Mouse (Mus musculus): ENCODE results near the gene 1110017D15Rik. TPM values are rescaled to one million over a fixed set of nuclear protein-coding genes. Genes with fewer than 3 reads are reported as not detected.
A peak's percentile ranks its signal among the peaks of the same experiment; 100 is the strongest.

The 1110017D15Rik gene
- total and polyA plus RNA-seq, 3 experiments, result 3.2 TPM; not detected in 2

DNA sequence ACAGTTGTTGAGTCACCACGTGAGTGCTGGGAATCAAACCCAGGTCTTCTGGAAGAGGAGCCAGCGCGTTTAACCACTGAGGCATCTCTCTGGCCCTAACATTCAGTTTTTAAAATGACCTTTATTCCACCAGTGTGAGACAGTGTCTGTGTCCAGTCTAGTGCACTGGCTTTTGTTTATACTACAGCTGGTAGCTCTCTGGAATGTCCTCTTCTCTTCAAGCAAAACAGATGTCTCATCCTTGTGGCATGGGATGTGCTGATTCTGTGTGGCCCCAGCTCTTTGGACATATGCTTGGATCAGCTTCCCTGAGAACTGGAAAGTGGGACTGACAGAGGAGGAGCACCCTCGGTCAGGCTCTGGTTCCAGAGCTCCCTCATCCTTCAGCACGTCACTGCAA, 17.7 kb upstream of the 1110017D15Rik start:
- H3K4me3 ChIP-seq, result no peak overlapping the region
- TF ChIP-seq POLR2A (IDR thresholded peaks at IDR 0.05; ENCODE audit: insufficient read depth, low read depth, low read length), result no peak
- TF ChIP-seq CTCF (IDR thresholded peaks at IDR 0.05), result no peak
- no peak for TF ChIP-seq EP300 (IDR thresholded peaks at IDR 0.05; ENCODE audit: insufficient read depth, low read depth, low read length)
- peaks cover 2% of the 10 kb centered on the region; the same call in 1 of the 2 replicates for H3K79me2 ChIP-seq (replicated peaks; ENCODE audit: control insufficient read depth, insufficient read depth, low read length)
- no peak overlapping the region for H3K27ac ChIP-seq
- H3K27me3 ChIP-seq (ENCODE audit: control insufficient read depth, insufficient read depth, low read length), result no peaks in the 10 kb centered on the region
- no peaks in the 10 kb centered on the region; the same call in 1 of the 2 replicates for H3K4me1 ChIP-seq (ENCODE audit: control insufficient read depth, insufficient read depth, low read length)
- intact Hi-C loops (cut with DNase I), result no loop called here
- DNase-seq, result no peak
- 82% methylated on average over 5 of the region's 5 CpGs for WGBS
- no peak overlapping the region for H3K9ac ChIP-seq (ENCODE audit: low read depth, low read length)
- H3K36me3 ChIP-seq (ENCODE audit: control insufficient read depth, insufficient read depth, low read length), result no peaks in the 10 kb centered on the region

DNA sequence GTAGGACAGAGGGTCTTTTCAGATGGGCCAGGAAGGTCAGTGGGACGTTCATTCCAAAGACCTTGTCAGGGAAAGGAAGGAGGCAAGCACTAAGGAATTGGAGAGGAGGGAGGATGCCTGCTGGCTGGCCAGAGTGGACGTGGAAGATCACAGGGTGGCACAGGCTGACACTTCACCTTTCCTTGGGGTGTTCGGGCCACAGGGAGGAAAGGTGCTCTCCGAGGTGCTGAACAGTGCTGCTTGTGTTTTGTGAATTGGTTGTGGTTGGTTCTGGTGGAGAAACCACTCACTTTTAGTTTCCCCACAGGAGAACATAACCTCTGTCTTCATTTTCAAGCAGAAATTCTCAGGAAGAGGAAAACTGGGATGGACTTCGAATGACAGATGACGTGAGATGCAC, 15.3 kb upstream of the 1110017D15Rik start:
- no peak overlapping the region for H3K27ac ChIP-seq
- no peak overlapping the region for H3K9ac ChIP-seq (ENCODE audit: low read depth, low read length)
- no peak for DNase-seq
- peaks cover 5% of the 10 kb centered on the region for H3K4me1 ChIP-seq (ENCODE audit: control insufficient read depth, insufficient read depth, low read length)
- intact Hi-C loops (cut with DNase I), result no loop called here
- TF ChIP-seq EP300 (IDR thresholded peaks at IDR 0.05; ENCODE audit: insufficient read depth, low read depth, low read length), result no peak
- no peak for TF ChIP-seq CTCF (IDR thresholded peaks at IDR 0.05)
- no peak for TF ChIP-seq POLR2A (IDR thresholded peaks at IDR 0.05; ENCODE audit: insufficient read depth, low read depth, low read length)
- H3K4me3 ChIP-seq, result no peak overlapping the region
- WGBS, result 36% methylated on average over 6 of the region's 6 CpGs
- no peaks in the 10 kb centered on the region for H3K36me3 ChIP-seq (ENCODE audit: control insufficient read depth, insufficient read depth, low read length)
- peaks cover 2% of the 10 kb centered on the region; the same call in 1 of the 2 replicates for H3K79me2 ChIP-seq (replicated peaks; ENCODE audit: control insufficient read depth, insufficient read depth, low read length)
- no peaks in the 10 kb centered on the region for H3K27me3 ChIP-seq (ENCODE audit: control insufficient read depth, insufficient read depth, low read length)

DNA sequence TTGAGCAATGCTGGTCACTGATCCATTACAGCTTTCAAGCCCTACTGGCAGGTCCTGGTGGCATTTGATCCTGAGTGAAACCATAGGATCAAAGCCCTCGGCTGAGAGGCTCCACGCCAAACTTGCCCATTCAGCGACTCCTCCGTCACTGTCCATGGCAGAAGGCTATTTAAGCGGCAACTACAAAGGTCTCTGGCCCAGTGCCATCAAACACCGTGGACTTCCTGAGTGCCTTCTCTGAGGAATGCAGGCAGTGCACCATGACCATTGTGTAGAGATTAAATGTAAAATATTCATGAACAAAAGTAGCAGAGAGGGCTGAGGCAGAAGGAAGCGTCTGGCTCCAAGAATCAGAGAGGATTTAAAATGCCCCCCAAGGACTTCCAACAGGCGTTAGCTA, 10.9 kb upstream of the 1110017D15Rik start:
- Histone ChIP-seq H3K36me3 (ENCODE audit: control insufficient read depth, insufficient read depth, low read length) (no peaks in the 10 kb centered on the region), H3K4me3 (no peak overlapping the region)
- DNase-seq, result peak in 1 of 2 experiments; percentile 16

DNA sequence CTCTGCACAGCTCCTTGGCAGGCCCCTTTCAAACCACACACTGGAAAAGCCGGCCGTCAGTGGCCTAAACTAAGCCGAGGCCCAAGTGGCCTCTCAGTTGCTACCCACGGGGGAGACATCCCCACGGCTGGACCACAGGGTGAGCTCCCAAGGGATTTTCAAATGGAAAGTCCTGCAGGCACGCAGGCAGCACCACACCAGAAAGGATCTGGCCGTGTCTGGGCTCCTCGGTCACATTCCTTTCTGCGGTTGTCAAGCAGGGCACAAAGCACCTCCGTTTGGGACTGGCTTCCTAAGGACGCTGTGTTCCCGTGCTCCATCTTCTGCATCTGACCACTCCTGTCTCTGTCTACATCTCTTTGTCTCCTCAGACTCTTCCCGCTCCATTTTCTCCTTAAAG, 9.9 kb upstream of the 1110017D15Rik start:
- 68% methylated on average over 13 of the region's 13 CpGs for WGBS
- Histone ChIP-seq H3K36me3 (ENCODE audit: control insufficient read depth, insufficient read depth, low read length) (no peaks in the 10 kb centered on the region), H3K79me2 (replicated peaks; ENCODE audit: control insufficient read depth, insufficient read depth, low read length) (no peaks in the 10 kb centered on the region), H3K27ac (no peak overlapping the region), H3K27me3 (ENCODE audit: control insufficient read depth, insufficient read depth, low read length) (no peaks in the 10 kb centered on the region), H3K4me3 (no peak overlapping the region), H3K4me1 (ENCODE audit: control insufficient read depth, insufficient read depth, low read length) (peaks cover 5% of the 10 kb centered on the region), H3K9ac (ENCODE audit: low read depth, low read length) (no peak overlapping the region)
- DNase-seq, result no peak
- intact Hi-C loops (cut with DNase I), result no loop called here
- TF ChIP-seq EP300 (IDR thresholded peaks at IDR 0.05; ENCODE audit: insufficient read depth, low read depth, low read length), result no peak
- no peak for TF ChIP-seq CTCF (IDR thresholded peaks at IDR 0.05)

More for the DNA sequence above, 10.9 kb upstream of the 1110017D15Rik start:
- Histone ChIP-seq H3K4me1 (ENCODE audit: control insufficient read depth, insufficient read depth, low read length) (peaks cover 5% of the 10 kb centered on the region), H3K9ac (ENCODE audit: low read depth, low read length) (no peak overlapping the region), H3K27ac (no peak overlapping the region), H3K27me3 (ENCODE audit: control insufficient read depth, insufficient read depth, low read length) (no peaks in the 10 kb centered on the region), H3K79me2 (replicated peaks; ENCODE audit: control insufficient read depth, insufficient read depth, low read length) (no peaks in the 10 kb centered on the region)
- 29% methylated on average over 8 of the region's 8 CpGs for WGBS
- TF ChIP-seq EP300 (IDR thresholded peaks at IDR 0.05; ENCODE audit: insufficient read depth, low read depth, low read length) (no peak), POLR2A (IDR thresholded peaks at IDR 0.05; ENCODE audit: insufficient read depth, low read depth, low read length) (no peak)
- intact Hi-C loops (cut with DNase I), result no loop called here

DNA sequence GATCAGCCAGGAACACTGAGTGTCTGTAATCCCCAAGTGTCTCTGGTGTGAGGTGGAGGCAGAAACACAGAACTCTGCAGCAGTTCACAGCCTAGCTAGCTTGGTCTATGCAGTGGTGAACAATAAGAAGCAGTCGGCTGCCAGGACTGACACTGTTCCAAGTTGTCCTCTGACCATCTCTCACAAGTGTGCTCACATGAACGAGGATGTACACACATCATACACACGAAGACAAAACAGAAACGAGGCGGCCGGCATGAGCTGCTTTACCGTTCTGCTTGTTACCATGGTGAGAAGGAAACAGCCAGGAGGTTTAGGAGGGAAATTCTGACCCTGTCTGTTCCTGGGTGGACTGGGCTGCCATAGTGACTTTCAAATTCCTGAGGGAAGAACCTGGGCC, 9.4 kb upstream of the 1110017D15Rik start:
- H3K4me3 ChIP-seq, result no peak overlapping the region
- peaks cover 5% of the 10 kb centered on the region for H3K4me1 ChIP-seq (ENCODE audit: control insufficient read depth, insufficient read depth, low read length)
- intact Hi-C loops (cut with DNase I), result no loop called here
- no peaks in the 10 kb centered on the region for H3K36me3 ChIP-seq (ENCODE audit: control insufficient read depth, insufficient read depth, low read length)
- no peaks in the 10 kb centered on the region for H3K79me2 ChIP-seq (replicated peaks; ENCODE audit: control insufficient read depth, insufficient read depth, low read length)
- no peak for TF ChIP-seq CTCF (IDR thresholded peaks at IDR 0.05)
- no peak overlapping the region for H3K9ac ChIP-seq (ENCODE audit: low read depth, low read length)
- WGBS, result 77% methylated on average over 7 of the region's 7 CpGs
- no peaks in the 10 kb centered on the region for H3K27me3 ChIP-seq (ENCODE audit: control insufficient read depth, insufficient read depth, low read length)
- no peak overlapping the region for H3K27ac ChIP-seq
- DNase-seq, result no peak

DNA sequence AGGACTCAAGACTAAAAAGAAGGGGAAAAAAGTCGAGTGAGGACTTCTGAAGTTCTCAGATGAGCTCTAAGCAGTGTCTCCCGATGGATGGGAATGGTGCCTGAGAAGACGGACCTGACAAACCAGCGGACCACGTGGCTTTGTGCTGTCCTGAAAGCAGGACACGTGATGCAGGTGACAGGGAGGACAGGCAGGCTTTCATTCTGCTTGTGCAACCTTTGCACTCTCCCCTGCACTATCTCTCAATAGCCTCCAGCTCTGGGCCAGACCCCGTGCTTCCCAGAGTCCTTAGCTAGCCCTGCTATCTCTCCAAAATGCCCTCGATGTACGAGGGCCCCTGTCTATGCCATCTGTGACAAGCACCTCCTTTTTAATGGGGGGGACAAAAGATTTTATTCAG, 7.7 kb upstream of the 1110017D15Rik start:
- Histone ChIP-seq H3K27ac (no peak overlapping the region), H3K4me1 (ENCODE audit: control insufficient read depth, insufficient read depth, low read length) (peaks cover 5% of the 10 kb centered on the region), H3K79me2 (replicated peaks; ENCODE audit: control insufficient read depth, insufficient read depth, low read length) (no peaks in the 10 kb centered on the region), H3K9ac (ENCODE audit: low read depth, low read length) (no peak overlapping the region), H3K4me3 (no peak overlapping the region), H3K36me3 (ENCODE audit: control insufficient read depth, insufficient read depth, low read length) (no peaks in the 10 kb centered on the region), H3K27me3 (ENCODE audit: control insufficient read depth, insufficient read depth, low read length) (no peaks in the 10 kb centered on the region)
- intact Hi-C loops (cut with DNase I), result no loop called here
- no peak for DNase-seq
- WGBS, result 75% methylated on average over 9 of the region's 9 CpGs
- TF ChIP-seq EP300 (IDR thresholded peaks at IDR 0.05; ENCODE audit: insufficient read depth, low read depth, low read length), result no peak
- no peak for TF ChIP-seq POLR2A (IDR thresholded peaks at IDR 0.05; ENCODE audit: insufficient read depth, low read depth, low read length)
- no peak for TF ChIP-seq CTCF (IDR thresholded peaks at IDR 0.05)
